Mouse (Mus musculus): ENCODE measurements at regions not wholly inside any gene's neighbourhood (a gene's known extent, or its start where the extent isn't known, plus 50 kb on each side); places are given as distances from the start of the nearest gene placed in this dataset.

GRCm38 (mm10) chr2:82508595-82508994, 434.8 kb upstream of the Fsip2 start:
- DNase-seq (ENCODE audit: inconsistent age in 2 of 2, low spot score in 1 of 2), result no peak

DNA sequence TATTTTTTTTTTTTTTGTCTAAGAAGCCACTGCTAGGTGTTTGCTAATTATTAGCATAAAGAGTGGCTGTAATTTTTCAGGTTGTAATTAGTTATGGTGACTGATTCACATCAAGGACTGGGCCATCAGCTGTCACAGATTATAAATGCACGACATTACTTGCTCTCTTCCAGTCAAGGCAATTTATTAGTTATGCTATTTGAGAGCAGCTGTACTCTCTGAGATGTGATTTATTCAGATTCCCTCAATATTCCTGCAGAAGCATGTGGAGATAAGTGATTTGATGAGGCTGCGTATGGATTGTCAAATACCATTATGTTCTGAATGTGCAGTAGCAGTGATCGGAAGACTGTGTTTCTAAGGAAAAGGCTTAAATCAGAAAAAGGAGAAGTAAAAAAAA, 428.3 kb upstream of the Fsip2 start:
- no peak for DNase-seq (ENCODE audit: inconsistent age in 2 of 2, low spot score in 1 of 2)

DNA sequence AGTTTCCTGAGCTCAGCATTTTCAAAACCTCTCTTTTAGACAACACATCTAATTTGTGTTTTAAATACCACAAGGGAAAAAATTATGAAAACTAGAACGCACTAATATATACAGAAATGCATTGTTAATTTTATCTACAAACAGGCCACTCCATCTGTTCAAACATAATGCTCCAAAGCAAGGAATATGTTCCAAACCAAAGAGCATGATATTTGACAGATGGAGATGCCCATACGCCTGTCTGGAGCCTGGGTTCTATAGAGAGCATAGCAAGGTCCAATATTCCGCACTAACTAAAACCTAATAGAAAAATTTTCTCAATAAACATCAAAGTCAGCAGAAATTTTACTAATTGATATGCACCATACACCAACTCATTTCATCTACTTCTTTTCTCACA, 423.5 kb upstream of the Fsip2 start:
- DNase-seq (ENCODE audit: inconsistent age in 2 of 2, low spot score in 1 of 2), result no peak

- DNase-seq (ENCODE audit: inconsistent age in 2 of 2, low spot score in 1 of 2), result no peak
Observed at GRCm38 (mm10) chr2:82538958-82539357, 404.5 kb upstream of the Fsip2 start.

GRCm38 (mm10) chr2:82540676-82541075, 402.8 kb upstream of the Fsip2 start:
- no peak for DNase-seq (ENCODE audit: inconsistent age in 2 of 2, low spot score in 1 of 2)

DNA sequence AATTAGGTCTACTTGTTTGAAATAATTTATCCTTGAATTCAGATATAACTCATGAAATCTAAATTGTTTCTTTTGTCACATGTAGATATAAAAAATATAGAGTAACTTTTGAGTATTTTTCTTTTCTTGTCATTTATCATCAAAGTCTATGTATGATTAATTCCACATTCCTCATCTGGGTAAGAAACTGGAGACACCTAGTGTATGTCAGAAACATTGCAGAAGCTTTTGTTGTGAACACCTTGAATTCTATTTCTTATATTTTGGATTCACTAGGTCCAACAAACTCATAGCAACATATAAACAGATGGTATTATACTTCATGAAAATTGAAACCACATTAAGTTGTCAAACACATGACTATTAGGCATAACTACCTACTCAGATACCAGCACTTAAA, 373.1 kb upstream of the Fsip2 start:
- DNase-seq (ENCODE audit: inconsistent age in 2 of 2, low spot score in 1 of 2), result no peak

GRCm38 (mm10) chr2:82572099-82572498, 371.3 kb upstream of the Fsip2 start:
- DNase-seq (ENCODE audit: inconsistent age in 2 of 2, low spot score in 1 of 2), result peak in 1 of 2 experiments; percentile 17

DNA sequence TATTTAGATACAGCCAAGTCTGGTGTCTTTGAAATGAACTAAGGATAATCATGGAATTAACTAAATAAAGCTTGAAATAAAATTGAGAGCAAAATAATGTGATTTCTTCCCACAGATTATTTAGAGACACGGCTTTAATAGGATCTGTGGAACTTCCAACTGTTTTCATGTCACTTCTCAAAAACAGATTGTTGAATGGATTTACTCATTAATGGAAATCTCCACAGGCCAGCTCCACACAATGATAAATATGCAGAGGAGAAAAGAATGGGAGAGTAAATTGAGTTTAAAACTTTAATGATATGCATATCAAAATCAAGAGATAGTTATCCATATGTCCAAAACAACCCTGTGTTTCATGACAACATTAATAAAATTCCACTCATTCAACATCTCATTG, 369.6 kb upstream of the Fsip2 start:
- no peak for DNase-seq (ENCODE audit: inconsistent age in 2 of 2, low spot score in 1 of 2)

GRCm38 (mm10) chr2:82579665-82580064, 363.8 kb upstream of the Fsip2 start:
- no peak for DNase-seq (ENCODE audit: inconsistent age in 2 of 2, low spot score in 1 of 2)

DNA sequence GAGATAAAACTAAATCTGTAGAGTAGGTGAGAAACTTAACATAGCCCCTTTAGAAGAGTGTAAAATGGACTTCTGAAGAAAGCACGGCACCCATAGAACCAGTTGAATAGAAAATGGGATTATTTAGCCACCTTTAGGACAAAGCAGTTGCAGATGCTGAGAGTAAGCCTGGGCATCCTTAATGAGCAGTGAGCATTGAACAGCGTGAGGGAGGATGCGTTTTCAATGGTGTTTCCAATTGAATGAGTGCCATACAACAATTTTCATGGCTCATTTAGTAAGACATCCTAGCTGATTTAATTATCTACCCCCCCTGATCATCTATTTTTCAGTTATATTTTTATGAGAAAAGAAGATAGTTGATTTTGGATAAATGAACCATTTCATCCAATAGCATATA, 327.2 kb upstream of the Fsip2 start:
- DNase-seq (ENCODE audit: inconsistent age in 2 of 2, low spot score in 1 of 2), result no peak

DNA sequence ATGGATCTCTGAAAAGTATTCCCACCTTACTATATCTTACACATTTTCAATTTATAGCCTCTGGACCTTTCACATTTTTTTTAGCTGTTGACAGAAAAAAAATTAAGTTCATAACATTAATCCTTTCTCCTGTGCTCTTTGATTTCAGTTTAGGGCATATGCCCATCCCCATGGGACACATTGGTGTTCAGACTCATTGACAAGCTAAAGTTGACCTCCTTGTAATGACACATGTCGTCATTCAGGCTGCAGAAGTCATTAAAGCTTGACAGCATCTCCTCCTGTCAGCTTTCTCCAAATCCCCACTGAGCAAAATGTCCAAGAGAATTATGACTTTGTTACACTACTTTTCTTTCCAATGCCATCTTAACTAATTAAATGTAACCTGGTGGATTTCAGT, 322.9 kb upstream of the Fsip2 start:
- DNase-seq (ENCODE audit: inconsistent age in 2 of 2, low spot score in 1 of 2), result no peak

GRCm38 (mm10) chr2:82644428-82644827, 299.0 kb upstream of the Fsip2 start:
- DNase-seq (ENCODE audit: inconsistent age in 2 of 2, low spot score in 1 of 2), result no peak
